Mouse (Mus musculus): ENCODE data around the gene Oas1c.
A peak's percentile ranks its signal among the peaks of the same experiment; 100 is the strongest.
"Not testable (repeated sequence)": the region's sequence is repeated elsewhere in the genome, so short reads cannot be mapped to it uniquely, and the experiment has no call there.

The Oas1c gene

DNA sequence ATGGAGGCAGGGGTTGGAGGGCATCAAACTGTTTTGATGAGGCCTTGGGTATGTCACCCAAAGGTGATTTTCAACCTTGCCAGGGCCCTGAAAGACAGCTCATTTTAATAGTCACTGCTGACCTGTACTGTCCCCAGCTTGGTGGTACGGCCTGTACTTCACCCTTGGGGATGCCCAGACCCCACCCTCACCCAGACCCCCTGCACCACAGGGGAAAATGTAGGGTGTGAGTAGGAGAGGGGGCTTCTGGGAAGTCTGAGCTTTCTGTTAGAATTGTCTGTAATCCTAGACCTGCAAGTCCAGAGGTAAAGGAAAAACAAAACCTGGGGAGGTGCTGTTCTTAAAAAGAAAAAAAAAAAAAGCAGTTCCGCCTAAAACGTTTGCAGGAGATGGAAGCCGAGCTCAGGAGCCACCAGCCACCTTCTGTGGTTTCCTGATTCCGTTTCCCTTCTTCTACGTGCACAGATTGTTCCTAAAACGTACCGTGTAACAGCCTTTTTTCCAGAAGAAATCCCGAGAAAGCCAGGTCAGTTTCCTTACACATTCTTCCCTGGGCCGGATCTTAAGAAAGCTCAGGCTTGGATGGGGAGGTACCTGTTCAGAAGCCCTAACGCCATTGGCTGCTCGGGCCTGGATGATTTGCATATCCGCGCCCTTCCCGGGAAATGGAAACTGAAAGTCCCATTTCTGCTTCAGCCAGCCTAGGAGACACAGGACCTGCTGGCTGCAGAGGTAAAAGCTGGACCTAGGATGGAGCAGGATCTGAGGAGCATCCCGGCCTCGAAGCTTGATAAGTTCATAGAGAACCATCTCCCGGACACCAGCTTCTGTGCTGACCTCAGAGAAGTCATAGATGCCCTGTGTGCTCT is at the start of gene Oas1c:
Gene Oas1c (minus strand): TSS at position 564 of the 869 bp plus-strand sequence.
- peak; percentile 52 for DNase-seq (ENCODE audit: low read depth, low spot score)

DNA sequence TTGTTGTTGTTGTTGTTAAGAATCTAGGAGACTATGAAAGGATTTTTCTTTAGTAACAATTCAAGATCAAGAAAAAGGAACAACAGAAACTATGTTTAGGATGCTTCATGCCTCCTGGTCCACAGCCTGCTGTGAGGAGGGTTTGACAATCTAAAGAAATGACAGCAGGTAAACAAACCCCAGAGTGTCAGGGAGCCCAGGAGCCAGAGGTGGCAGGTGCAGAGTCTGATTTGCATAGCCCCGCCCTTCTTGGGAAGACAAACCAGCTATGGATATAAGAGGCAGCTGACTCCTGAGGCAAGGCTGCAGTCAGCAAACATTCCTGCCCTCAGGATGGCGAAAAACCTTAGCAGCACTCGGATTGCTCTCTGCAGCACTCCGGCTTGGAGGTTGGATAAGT is 48.8 kb upstream of the Oas1c start, which contains the start of gene Oas1h:
Gene Oas1h (plus strand): TSS at position 301 of the 400 bp plus-strand sequence.
- DNase-seq (ENCODE audit: low read depth, low spot score), result no peak

DNA sequence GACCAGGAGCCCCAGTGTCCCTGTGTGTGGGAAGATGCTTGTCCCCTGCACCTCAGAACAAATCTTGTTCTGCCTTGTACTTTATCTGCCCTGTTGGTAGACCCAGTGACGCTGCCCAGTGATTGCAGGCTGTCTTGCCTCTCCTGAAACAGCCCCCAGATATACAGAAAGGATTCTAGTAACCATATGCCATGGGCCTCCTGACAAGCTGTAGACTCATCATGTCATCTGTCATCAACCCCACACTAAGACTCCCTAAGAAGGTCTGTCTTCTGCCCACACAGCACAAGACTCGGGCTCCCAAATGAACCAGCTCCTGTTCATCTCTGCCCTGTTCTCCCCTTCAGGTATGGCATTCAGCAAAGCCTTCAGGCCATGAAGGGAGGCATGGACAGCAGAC is 46.9 kb upstream of the Oas1c start:
- DNase-seq (ENCODE audit: low read depth, low spot score), result no peak

DNA sequence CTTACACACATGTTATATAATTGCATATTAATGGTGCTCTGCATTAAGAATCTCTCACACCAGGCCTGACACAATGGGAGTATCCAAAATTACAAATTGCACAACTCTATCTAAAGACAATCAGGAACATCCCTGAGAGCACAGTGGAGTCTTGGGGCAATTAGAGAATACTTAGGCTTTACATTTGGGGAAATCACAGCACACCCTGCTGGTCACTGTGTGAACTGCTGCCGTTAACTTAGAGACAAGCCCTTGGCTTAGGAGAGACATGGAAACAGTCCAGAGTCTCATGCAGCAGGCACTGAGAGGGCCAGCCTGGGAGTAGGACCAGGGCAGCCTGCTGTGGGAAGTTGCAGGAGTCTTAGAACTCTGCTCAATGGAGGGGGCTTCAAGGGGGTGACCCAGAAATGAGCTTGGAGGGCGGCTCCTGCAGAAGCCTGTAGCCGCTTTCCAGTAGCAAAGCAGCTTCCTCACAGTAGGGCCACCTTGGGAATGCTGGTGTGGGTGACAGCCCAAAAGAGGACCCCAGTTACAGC is 37.4 kb upstream of the Oas1c start:
- DNase-seq (ENCODE audit: low read depth, low spot score), result no peak

DNA sequence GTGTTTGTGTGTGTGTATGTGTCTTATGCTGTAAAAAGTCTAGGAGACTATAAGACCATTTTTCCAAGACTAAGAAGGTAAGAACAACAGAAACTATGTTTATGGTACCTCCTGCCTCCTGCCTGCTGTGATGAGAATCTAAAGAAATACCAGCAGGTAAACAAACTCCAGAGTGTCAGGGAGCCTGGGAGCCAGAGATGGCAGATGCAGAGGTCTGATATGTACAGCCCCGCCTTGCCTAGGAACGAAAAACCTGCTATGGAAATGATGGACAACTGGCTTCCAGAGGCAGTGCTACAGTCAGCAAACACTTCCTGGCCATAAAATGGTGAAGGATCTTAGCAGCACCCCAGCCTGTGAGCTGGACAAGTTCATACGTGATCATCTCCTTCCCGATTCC is 34.8 kb upstream of the Oas1c start, which contains the start of gene Oas1f:
Gene Oas1f (plus strand): TSS at position 301 of the 400 bp plus-strand sequence.
- no peak for DNase-seq (ENCODE audit: low read depth, low spot score)

DNA sequence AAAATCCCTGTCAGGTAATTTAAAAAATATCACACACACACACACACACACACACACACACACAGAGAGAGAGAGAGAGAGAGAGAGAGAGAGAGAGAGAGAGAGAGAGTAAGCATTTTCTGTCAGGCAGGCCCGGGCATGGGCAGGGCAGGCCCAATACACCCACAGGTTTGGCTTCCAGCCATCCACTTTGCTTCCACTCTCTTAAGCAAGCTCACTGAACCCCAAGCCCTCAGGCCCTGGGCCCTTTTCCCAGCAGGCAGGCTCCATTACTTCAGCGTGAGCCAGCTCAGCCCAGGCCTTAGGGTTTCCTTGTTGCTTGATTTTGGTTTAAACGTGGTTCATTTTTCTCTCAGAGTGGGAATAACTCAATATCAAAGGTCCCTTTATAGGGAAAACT is 32.4 kb upstream of the Oas1c start:
- no peak for DNase-seq (ENCODE audit: low read depth, low spot score)

DNA sequence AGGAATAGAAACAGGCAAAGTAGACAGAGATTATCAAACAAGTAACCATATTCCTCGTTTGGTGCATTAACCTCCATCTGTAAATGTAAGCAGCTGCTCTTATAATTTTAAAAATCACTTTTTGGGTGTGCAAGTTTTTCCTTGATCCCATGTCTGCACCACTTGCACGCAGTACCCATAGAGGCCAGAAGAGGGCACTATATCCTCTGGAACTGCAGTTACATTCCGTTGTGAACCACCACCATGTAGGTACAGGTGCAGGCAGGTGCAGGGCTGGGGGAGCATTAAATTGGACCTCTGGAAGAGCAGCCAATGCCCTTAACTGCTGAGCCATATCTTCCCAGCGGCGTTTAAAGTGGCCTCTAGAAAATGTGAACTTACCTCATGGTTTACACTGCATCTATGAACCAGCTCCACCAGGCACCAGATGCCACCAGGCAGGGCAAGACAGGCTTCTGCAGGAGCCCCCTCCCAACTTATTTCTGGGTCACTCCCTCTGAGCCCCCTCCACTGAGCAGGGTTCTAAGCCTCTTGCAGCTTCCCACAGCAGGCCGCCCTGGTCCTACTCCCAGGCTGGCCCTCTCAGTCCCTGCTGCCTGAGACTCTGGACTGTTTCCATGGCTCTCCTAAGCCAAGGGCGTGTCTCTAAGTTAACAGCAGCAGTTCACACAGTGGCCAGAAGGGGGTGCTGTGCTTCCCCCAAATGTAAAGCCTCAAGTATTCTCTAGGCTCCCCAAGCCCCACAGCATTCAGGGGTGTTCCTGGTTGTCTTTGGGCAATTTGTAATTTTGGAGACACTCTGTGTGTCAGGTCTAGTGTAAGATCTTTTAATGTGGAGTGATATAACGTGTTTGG is 24.6 kb upstream of the Oas1c start:
- DNase-seq (ENCODE audit: low read depth, low spot score), result peak; percentile 19

DNA sequence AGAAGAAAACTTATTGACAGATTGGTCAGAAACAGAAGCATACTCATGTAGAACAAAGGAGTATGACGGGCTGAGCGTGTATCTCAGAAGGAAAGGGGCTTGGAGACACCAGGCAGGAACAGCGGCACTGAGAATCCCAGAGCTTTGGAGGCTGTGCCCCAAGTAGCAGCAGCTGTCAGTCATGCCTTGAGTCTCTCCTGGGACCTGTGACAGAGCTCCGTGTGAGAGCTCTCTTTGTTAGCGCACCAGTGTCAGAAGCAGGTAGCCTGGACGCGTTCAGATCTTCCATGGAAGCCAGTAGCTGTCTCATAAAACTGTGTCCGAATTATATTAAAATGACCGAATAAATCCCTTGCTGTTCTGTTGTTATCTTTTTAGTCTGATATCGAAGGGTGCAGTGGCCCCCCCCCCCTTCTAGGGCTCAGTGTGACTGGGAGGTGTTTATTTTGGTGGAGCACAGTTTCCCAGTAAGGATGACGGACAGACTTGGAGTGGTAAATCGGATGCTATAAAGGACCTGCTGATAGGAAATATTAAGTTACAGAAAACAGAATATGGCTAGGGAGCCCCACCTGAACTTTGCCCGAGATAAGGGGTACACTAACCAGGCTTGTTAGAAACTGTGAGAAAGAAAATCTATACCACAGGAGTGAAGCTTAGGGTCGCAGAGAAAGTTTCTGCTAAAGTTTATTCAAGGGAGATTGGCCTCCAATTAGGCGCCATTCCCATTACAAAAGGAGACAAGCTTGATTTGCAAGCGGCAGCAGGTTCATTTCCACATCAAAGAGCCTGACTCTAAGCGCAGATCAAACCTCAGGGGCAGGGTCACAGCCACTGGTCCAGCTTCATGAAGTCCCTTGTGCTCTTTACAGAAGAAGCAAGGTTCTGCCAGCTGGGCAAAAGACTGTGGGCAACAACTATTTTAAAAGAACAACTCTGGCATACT is 21.3 kb upstream of the Oas1c start:
- DNase-seq (ENCODE audit: low read depth, low spot score), result no peak

DNA sequence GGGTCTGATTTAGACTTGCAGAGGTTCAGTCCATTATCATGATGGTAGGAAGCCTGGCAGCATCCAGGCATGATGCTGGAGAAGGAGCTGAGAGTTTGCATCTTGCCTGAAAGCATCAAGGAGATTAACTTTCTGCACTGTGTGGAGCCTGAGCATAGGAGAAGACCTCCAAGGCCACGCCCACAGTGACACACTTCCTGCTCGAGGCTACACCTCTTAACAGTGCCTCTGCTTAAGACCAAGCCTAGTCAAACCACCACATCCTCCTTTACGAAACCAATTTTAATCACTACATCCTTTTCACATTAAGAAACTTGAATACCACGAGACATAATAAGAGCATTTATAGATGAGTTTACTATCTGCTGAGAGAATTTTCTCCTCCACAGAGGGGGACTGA is 18.7 kb upstream of the Oas1c start:
- no peak for DNase-seq (ENCODE audit: low read depth, low spot score)

DNA sequence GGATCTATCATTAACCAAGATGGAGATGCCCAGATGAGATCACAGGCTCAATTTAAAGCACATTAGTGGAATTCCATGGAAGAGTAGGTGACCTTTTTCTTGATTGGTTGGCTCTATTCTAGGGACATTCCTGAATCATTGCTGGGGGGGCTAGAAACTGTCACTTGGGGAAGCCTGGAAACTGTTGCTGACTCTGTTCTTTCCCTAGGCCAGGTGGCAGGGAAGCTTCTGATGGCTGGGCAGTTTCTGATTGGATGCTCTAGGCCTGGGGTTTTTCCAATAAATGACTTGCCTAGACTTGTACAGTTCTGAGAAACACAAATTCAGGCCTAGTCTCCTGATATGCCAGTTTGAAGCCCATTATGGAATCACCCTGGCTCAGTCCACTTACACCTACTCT is 6.7 kb upstream of the Oas1c start:
- no peak for DNase-seq (ENCODE audit: low read depth, low spot score)

DNA sequence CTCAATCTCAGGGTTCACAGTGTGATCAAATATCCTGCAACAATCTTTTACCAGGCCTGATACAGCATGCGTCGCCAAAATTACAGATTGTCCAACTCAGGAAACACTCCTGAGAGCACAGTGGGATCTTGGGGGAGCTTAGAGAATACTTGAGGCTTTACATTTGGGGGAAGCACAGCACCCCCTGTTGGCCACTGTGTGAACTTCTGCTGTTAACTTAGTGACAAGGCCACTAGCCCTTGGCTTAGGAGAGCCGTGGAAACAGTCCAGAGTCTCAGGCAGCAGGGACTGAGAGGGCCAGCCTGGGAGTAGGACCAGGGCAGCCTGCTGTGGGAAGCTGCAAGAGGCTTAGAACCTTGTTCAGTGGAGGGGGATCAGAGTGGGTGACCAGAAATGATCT is 3.6 kb upstream of the Oas1c start:
- DNase-seq (ENCODE audit: low read depth, low spot score), result no peak

DNA sequence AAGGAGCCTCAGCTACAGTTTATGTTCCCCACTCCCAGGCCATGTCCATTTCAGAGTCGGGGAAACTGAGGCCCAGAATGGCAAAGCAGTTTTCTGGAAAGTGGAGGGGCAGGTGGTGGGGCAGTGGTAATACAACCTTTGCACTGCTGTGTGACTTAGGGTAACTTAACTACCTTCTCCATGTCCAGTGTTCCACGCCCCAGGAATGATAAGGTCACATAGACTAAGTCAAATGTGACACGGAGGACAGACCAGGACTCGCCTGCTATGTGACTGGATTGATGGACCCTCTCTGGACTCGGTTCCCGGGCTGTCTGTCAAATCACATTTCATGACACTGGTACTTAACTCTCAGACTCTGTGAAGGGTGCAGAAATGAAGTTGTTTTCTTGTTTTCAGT is 709 bp upstream of the Oas1c start:
- DNase-seq (ENCODE audit: low read depth, low spot score), result no peak

DNA sequence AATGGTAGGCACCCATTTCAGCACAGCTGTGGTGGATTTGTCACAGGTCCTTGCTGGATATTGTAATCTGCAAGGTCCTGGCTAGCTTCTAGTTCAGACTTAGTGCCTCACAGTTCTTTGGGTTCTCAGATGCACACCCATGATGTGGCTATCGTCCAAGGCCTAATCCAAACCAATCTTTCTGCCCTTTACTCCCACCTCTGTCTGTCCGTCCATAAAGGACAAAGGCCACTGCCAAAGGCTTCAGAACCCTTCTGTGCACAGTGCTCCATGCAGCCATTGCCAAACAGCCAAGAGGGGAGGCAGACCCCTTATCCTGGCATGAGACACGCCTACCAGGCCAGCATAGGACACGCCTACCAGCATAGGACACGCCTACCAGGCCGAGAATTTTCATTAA is 3.1 kb downstream of the Oas1c start:
- no peak for DNase-seq (ENCODE audit: low read depth, low spot score)

DNA sequence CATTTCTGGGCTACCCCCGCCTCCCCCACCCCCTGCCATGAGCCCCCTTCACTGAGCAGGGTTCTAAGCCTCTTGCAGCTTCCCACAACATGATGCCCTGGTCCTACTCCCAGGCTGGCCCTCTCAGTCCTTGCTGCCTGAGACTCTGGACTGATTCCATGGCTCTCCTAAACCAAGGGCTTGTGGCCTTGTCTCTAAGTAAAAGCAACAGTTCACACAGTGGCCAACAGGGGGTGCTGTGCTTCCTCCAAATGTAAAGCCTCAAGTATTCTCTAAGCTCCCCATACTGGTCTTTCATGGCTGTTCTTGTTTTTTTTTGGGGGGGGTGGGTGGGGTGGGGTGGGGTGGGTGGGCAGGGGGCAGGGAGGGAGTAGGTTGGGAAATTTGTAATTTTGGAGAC is 5.9 kb downstream of the Oas1c start:
- peak; percentile 42 for DNase-seq (ENCODE audit: low read depth, low spot score)

DNA sequence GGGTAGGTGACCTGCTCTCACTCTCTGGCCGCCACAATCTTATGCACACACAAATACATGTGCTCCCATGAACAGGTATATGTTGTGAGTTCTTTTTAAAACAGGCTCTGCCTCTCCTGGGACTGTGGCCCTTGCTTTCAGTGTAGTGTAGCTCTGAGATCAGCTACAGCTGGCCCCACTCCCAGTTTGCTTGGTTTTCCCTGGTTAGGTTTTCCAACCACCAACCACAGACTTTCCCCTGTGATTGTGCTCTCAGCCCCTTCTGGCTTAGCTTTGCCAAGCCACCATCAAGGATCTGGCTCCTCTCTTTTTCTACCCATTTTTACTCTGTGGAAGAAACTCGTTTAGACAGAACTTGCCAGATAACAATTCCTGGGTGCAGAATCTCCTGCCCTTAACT is 8.7 kb downstream of the Oas1c start:
- DNase-seq (ENCODE audit: low read depth, low spot score), result no peak

DNA sequence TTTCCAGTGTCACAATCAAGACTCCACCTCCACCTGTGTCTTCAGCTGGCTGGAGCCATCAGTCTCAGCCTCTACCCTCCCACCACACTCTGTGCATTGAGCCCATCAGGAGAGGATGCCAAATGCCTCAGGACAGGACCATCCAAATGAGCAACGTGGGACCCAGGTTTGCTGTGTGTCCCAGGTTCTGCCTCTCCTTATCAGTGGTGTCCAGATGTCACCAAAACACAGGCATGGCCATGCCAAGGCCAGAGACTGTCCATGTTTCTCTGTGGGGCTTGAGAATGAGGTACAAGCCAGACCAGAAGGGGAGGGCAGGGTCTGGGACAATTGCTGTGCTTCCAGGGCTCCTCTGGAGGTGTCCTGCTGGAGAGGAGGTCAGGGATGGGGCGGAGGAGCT is 13.4 kb downstream of the Oas1c start:
- not testable (repeated sequence) for DNase-seq (ENCODE audit: low read depth, low spot score)

DNA sequence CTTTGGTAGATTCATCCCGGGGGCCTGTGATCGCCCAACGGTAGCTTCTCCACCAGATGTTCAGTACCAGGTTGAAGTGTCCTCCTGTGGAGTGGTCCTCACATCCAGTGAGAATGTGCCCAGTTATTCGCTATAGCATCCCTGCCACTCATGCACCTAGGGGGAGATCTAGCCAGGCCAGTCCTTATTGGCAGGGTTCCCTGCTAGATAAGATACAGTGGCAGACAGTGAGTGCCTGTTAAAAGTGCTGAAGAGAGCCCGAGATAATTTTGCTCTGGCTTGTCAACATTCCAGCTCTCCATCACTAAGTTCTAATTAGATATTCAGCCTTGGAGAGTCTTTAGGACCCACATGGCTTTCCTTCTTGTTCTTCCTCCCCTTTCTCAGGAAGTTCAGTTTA is 14.2 kb downstream of the Oas1c start:
- DNase-seq (ENCODE audit: low read depth, low spot score), result not testable (repeated sequence)

DNA sequence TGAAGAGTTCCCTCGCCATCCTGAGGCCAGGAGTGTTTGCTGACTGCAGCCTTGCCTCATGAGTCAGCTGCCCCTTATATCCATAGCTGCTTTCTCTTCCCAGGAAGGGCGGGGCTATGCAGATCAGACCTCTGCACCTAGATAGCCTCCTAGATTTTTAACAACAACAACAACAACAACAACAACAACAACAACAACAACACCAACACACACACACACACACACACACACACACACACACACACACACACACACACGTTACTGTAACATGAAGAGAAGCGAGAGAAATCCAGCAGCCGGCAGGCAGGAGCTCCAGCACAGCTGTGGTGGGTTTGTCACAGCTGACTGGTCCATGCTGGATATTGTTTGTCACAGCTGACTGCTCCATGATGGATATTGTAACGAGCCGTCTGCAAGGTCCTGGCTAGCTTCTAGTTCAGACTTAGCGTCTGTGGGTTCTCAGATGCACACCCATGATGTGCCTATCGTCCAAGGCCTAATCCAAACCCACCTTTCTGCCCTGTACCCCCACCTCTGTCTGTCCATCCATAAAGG is 16.8 kb downstream of the Oas1c start, which contains the start of gene Oas1e:
Gene Oas1e (minus strand): TSS at position 51 of the 555 bp plus-strand sequence.
- not testable (repeated sequence) for DNase-seq (ENCODE audit: low read depth, low spot score)

DNA sequence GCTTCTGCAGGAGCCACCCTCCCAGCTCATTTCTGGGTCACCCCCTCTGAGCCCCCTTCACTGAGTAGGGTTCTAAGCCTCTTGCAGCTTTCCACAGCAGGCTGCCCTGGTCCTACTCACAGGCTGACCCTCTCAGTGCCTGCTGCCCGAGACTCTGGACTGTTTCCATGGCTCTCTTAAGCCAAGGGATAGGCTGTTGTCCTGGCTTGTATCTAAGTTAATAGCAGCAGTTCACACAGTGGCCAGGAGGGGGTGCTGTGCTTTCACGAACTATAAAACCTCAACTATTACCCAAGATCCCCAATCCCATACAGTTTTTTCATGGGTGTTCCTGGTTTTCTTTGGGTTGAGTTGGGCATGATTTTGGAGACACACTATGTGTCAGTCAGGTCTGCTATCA is 19.3 kb downstream of the Oas1c start:
- DNase-seq (ENCODE audit: low read depth, low spot score), result peak; percentile 6

DNA sequence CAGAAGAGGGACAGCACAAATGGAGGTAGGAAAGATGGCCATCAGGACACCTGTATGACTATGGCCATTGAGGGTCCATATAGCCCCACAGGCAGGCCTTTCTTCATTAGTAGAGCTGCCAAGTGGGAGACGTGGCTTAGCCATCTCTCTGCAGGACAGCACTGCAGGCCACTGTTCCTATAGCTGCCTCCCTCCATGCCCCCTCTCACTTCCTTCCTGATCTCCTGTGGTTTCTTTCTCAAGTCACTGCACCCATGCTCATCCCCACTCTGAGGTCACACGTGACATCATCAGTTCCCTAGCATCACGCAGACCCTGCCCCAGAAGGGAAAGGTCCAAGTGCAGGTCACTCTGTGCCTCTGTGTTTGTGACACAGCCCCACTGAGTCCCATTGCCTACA is 25.3 kb downstream of the Oas1c start:
- no peak for DNase-seq (ENCODE audit: low read depth, low spot score)

DNA sequence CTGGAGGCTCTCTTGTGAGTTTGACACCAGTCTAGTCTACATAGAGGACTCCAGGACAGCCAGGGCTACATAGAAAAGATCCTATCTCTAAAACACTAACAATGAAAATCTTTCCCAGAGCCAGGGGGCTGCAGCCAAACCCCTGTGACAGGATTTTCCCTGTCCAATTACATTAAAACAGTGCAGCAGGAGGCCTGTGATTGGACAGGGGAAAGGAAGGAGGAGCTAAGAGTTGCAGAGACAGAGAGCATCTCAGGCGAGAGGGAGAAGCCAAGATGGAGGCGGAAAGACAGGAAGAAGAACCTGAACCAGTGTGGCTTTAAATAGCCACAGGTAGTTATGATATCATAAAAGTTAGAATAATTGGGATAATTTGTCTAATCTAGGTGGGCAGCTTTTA is 29.9 kb downstream of the Oas1c start:
- DNase-seq (ENCODE audit: low read depth, low spot score), result no peak
